Mouse (Mus musculus) heart, postnatal 36 days (tissue): Measurements from ENCODE around the gene Dalrd3. TPM values are rescaled to one million over a fixed set of nuclear protein-coding genes. Genes with fewer than 3 reads are reported as not detected.

ENCODE experiments used
- DNase-seq, 2 experiments: peaks; one replicate each; pipeline ENCODE4 v3.0.0; 2021 to 2022
- intact Hi-C: fragments of 180-260 bp; cut with DNase I; formaldehyde crosslinking; loops from one replicate; pipeline ENCODE4 v1.15.1; 2025
- microRNA-seq, 2 experiments: library from miRNA; unstranded; fragments of <30 nt; microRNA quantifications; one replicate each; pipeline ENCODE4 v1.2.0; 2021; ENCODE audit warnings: borderline number of aligned reads in 2 of 2
- total RNA-seq, 2 experiments: library from RNA; stranded (reverse); gene quantifications; 2 replicates each; pipeline ENCODE4 v1.2.3; 2021

The Dalrd3 gene
- total RNA-seq, 2 experiments from 2014 or later, result 21.2 to 24.3 TPM

GRCm38 (mm10) chr9:108608889-108609288 lies 39.2 kb downstream of the Dalrd3 start:
- intact Hi-C loops, result no loop called here
- DNase-seq, result no peak

DNA sequence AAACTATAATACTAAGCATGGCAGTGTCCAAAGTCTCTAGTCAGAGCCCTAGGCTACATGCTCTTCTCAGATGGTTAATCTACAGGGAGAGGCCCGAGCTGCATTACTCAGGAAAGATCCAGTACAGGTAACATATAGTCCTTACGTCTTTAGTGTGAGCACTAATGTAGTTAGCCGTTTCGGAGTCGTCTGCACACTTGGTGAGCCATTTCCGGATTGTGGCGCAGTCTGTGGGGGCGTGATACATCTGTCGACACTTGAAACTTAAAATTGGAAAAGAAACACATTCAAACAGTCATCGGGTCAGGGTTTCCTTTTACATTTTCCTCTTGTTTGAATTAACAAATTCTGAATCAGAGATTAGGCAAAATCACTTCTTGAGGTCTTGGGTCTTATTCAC lies 41.8 kb downstream of the Dalrd3 start:
- intact Hi-C loops, result no loop called here
- no peak for DNase-seq

DNA sequence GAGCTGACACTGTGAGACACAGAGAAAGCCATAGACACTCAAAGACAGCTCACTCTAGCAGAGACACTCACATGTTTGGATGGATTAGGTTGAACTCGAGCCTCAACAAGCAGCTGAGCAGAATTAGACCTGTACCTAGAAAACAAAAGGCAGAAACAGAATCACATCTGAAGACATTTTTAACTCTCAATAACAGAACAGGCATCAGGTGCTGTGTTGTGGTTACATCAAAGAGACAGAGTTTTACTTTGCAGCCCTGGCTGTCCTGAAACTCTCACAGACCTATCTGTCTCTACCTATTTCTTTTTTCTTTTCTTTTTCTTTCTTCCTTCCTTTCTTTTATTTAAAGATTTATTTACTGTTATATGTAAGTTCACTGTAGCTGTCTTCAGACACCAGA lies 47.6 kb downstream of the Dalrd3 start:
- intact Hi-C loops, result no loop called here

More for the DNA sequence above, 47.6 kb downstream of the Dalrd3 start:
- DNase-seq, result no peak

Small RNA genes lying within 50 kb of the gene (microRNA-seq; reads per million reads assigned to microRNA genes)
- gene Gm24083 (0 reads per million in 2 experiments), gene Mir191 (0 reads per million in 2 experiments), gene Mir425 (1,108 to 1,242 reads per million in 2 experiments)

Other genes starting within 250 kb of the Dalrd3 start
- gene Gpx1, start 231.0 kb upstream of the Dalrd3 start, total RNA-seq, result 100 to 1,000 TPM; 103 to 108 TPM
- gene Usp4, start 222.0 kb upstream of the Dalrd3 start, total RNA-seq, result 10 to 100 TPM; 69.7 to 74.8 TPM
- under 1 TPM; 0.49 to 0.83 TPM for gene 1700102P08Rik, start 177.1 kb upstream of the Dalrd3 start, total RNA-seq
- gene Ccdc36, start 141.4 kb upstream of the Dalrd3 start, total RNA-seq, result not detected
- gene BC048562, start 133.4 kb upstream of the Dalrd3 start, total RNA-seq, result not detected
- gene Ccdc71, start 109.4 kb upstream of the Dalrd3 start, total RNA-seq, result 10 to 100 TPM; 22.9 to 24.1 TPM
- gene Klhdc8b, start 108.3 kb upstream of the Dalrd3 start, total RNA-seq, result 1 to 10 TPM; 6.8 to 8.9 TPM
- gene Lamb2, start 90.2 kb upstream of the Dalrd3 start, total RNA-seq, result 100 to 1,000 TPM; 344 to 366 TPM
- 100 to 1,000 TPM in 1 of 2 experiments, 10 to 100 TPM in 1; 99.1 to 105 TPM for gene Usp19, start 79.3 kb upstream of the Dalrd3 start, total RNA-seq
- gene Qars, start 62.2 kb upstream of the Dalrd3 start, total RNA-seq, result 10 to 100 TPM; 78.8 to 82.3 TPM
- 10 to 100 TPM; 60.4 to 60.5 TPM for gene Qrich1, start 53.1 kb upstream of the Dalrd3 start, total RNA-seq
- gene Impdh2, start 9.6 kb upstream of the Dalrd3 start, total RNA-seq, result 10 to 100 TPM; 48.7 to 52.2 TPM
- gene Ndufaf3, start 2.5 kb upstream of the Dalrd3 start, total RNA-seq, result 10 to 100 TPM; 69.2 to 76.5 TPM
- 10 to 100 TPM; 12.1 to 19.5 TPM for gene Wdr6, start 8.9 kb downstream of the Dalrd3 start, total RNA-seq
- gene P4htm, start 27.8 kb downstream of the Dalrd3 start, total RNA-seq, result 10 to 100 TPM; 13.9 to 16.9 TPM
- gene Arih2, start 79.5 kb downstream of the Dalrd3 start, total RNA-seq, result 10 to 100 TPM; 47.8 to 54.4 TPM
- gene Slc25a20, start 92.2 kb downstream of the Dalrd3 start, total RNA-seq, result 100 to 1,000 TPM; 221 to 236 TPM
- gene Prkar2a, start 119.4 kb downstream of the Dalrd3 start, total RNA-seq, result 10 to 100 TPM; 86.0 to 88.1 TPM
- 10 to 100 TPM; 21.3 to 23.6 TPM for gene Ip6k2, start 213.9 kb downstream of the Dalrd3 start, total RNA-seq
- gene Nckipsd, start 238.5 kb downstream of the Dalrd3 start, total RNA-seq, result 1 to 10 TPM; 7.2 to 9.4 TPM